Mouse (Mus musculus) kidney, adult 2 months (tissue): ENCODE measurements at regions not wholly inside any gene's neighbourhood (a gene's known extent, or its start where the extent isn't known, plus 50 kb on each side); places are given as distances from the start of the nearest gene placed in this dataset.

Experiments
- CTCF ChIP-seq: fragments of 200-500 bp; conservative IDR thresholded peaks from 2 replicates; pipeline ENCODE4 v1.5.1; 2011; ENCODE audit warnings: low read depth, mild to moderate bottlenecking, control low read depth, low read length, moderate library complexity, mixed read lengths; ENCODE audit not compliant: insufficient read depth, insufficient read length
- POLR2A ChIP-seq: fragments of 200-500 bp; IDR thresholded peaks from one replicate; pipeline ENCODE4 v1.6.1; 2011; ENCODE audit warnings: low read depth, low read length, control low read depth

DNA sequence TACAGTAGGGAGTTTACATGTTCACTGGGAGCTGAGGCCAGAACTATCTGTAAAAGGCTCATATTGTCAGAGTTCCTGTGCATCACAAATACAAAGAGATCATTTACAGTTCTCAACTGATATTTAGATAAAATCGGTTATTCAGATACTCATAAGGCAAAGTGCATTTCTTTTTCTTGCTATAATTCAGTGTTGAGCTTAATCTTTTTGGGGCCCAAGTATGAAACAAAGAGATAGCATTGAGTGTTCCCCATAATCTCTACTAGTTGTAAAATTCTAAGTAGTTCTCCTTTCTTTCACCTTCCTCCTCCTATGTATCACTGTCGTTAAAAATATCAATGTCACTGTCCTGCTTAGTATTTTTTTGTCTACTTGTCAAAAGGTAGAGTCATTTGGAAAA lies 540.6 kb upstream of the Gm10306 start:
- no peak for TF ChIP-seq CTCF
- no peak for TF ChIP-seq POLR2A
